Mouse (Mus musculus) G1E (cell line): ENCODE measurements around the gene Pltp.

Experiments used
- CTCF ChIP-seq: IDR thresholded peaks from 2 replicates; pipeline ENCODE4 v1.5.1; 2012; ENCODE audit warnings: low read depth, low read length, inconsistent platforms, mixed read lengths
- GATA1 ChIP-seq: IDR thresholded peaks from 2 replicates; pipeline ENCODE4 v1.6.1; 2012; ENCODE audit warnings: borderline replicate concordance, low read length, inconsistent platforms, mixed read lengths
- GATA2 ChIP-seq: IDR thresholded peaks from 2 replicates; pipeline ENCODE4 v1.6.1; 2012; ENCODE audit warnings: low read depth, low read length, inconsistent platforms, borderline replicate concordance
- POLR2AphosphoS5 ChIP-seq: IDR thresholded peaks from 2 replicates; pipeline ENCODE4 v1.6.1; 2012; ENCODE audit warnings: low read depth, low read length, inconsistent platforms; ENCODE audit not compliant: insufficient replicate concordance
- TAL1 ChIP-seq: conservative IDR thresholded peaks from 2 replicates; pipeline ENCODE4 v1.6.1; 2012; ENCODE audit warnings: low read depth, low read length, inconsistent platforms, mixed read lengths

DNA sequence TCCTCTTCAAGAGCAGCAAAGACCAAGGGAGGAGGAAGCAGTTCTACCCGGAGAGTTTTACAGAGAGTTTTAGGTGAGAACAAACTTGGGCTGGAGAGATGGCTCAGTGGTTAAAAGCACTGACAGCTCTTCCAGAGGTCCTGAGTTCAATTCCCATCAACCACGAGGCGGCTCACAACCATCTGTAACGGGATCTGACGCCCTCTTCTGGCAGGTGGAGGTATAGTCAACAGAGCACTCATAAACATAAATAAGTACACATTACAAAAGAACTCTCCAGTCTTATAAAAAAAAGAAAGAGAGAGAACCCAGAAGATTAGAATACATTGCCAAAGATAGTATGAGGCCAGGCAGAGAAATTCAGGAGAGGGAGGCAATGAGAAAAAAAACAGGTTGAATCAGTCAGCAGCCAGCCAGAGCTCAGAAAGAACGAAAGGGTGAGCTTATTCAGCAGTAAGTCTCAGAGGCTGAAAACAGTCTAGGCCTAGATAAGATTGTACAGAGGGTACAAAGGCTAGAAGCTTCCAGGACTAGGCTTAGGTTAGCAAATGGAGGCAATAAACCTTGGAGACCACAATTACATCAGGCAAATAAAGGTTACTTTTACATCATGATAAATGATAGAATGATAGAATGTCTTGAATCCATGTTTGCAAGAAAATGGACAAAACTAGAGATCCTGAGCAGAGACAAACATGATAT is 14.2 kb upstream of the Pltp start:
- TF ChIP-seq CTCF (no peak), GATA2 (no peak), TAL1 (no peak), POLR2AphosphoS5 (no peak), GATA1 (no peak)
